Mouse (Mus musculus): ENCODE results near the gene Fgfr2. TPM values are rescaled to one million over a fixed set of nuclear protein-coding genes. Genes with fewer than 3 reads are reported as not detected.

Gene Fgfr2
- polyA plus RNA-seq, 2 experiments from 2014 or later = not detected

DNA sequence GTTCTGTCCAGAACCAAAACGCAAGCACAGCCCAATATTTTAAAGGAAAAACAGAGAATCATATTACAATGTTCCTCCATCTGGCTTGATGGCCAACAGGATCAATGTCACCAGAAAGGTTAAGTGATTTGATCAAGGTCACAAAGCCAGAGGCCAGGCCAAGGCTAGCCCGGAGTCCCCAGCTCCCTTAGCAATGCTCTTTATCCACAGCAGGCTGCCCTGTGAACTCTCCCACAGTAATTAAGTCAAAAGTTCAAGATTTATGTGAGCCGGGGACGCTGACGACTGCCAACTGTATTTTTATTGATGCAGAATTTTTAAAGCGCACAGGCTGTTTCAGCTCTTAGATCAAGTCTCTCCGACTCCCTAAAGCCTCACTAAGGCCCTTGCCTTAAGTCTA, 2889.4 kb downstream of the Fgfr2 start:
- no peak for ATAC-seq

GRCm38 (mm10) chr7:130230034-130230433, 2893.1 kb downstream of the Fgfr2 start:
- no peak for ATAC-seq

- no peak for ATAC-seq
Observed at GRCm38 (mm10) chr7:130225227-130225626, 2897.9 kb downstream of the Fgfr2 start.

- ATAC-seq = no peak
Observed at GRCm38 (mm10) chr7:130222633-130223354, 2900.4 kb downstream of the Fgfr2 start.

- ATAC-seq = no peak
Observed at GRCm38 (mm10) chr7:130221661-130222387, 2901.3 kb downstream of the Fgfr2 start.

- ATAC-seq = no peak
Observed at GRCm38 (mm10) chr7:130220627-130221026, 2902.5 kb downstream of the Fgfr2 start.

DNA sequence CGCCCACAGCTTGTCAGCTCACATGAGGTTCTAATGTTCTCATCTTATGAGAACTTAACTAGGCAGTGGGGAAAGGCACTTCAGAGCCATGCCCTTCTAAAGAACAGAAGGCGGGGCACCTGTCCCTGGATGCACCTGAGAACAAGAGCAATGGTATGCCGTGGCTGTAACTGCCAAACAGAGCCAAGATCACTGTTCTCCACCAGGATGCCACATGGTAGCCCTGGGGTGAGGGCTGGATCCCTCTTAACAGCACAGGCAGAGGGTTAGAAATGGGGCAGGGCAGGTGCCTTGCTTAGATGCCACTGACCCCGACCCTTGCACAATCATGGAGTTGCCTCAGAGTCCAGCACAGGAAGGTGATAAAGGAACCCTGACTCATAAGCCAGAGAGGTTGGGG, 2903.3 kb downstream of the Fgfr2 start:
- ATAC-seq = no peak

- ATAC-seq = no peak
Observed at GRCm38 (mm10) chr7:130216272-130216671, 2906.9 kb downstream of the Fgfr2 start.

DNA sequence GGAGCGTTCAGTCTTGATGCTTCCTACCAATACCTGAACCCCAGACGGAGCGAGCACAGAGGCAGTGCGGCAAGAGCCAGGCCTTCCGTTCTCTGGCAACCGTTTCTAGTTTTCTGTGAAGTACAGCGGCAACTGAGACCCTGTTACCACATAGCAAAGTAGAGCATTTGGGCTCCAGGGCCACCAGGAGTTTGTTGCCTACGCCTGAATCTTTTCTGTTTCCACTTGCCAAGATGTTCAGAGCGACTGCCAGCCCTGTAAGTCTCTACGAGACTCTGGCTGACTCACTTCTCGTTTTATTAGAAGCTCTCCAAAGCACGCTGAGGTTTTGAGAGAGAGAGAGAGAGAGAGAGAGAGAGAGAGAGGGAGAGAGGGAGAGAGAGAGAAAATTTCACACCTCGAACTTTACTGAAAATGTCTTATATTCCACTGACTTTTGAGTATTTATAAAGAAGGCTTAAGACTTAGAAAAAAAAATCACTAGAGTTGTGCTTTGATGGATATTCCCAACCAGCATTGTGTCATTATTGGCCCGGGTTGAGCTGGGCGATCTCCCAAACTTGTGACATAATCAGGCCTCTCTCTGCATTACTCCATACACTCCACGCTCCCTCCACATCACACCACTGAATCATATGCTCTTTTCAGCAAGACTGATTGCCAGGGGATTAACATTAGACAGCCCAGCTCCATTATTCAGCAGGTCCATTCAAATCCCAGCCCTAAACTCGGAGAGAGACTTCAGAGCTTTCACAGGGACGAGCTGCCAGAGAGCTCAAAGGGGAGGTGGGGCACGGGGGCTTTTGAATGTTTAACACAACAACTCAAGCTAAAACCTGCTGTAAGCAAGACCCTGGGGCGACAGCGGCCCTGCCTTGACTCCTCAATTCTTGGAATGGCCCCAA, 2907.6 kb downstream of the Fgfr2 start:
- ATAC-seq = no peak

GRCm38 (mm10) chr7:130213156-130213555, 2910.0 kb downstream of the Fgfr2 start:
- ATAC-seq = no peak

DNA sequence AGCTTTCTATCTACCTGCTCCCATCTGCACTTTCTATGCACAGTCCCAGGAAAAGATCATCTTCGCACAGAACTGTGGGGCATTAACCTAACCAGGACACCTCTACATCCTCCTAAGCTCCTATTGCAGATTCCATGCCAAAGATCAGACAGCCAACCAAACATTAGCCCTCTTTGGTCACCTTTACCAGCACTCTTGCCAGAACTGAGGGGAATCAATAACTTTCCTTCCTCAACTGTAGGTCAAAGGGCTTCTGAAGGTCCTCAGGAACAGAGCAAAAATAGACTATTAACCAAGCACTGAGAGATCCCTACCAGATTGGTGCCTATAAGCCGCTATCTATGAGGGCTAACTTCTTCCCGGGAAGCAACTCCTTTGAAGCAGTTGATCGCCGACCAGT, 2911.7 kb downstream of the Fgfr2 start:
- ATAC-seq = no peak

GRCm38 (mm10) chr7:130208601-130209000, 2914.5 kb downstream of the Fgfr2 start:
- ATAC-seq = no peak

GRCm38 (mm10) chr7:130206181-130206582, 2917.0 kb downstream of the Fgfr2 start:
- ATAC-seq = no peak

DNA sequence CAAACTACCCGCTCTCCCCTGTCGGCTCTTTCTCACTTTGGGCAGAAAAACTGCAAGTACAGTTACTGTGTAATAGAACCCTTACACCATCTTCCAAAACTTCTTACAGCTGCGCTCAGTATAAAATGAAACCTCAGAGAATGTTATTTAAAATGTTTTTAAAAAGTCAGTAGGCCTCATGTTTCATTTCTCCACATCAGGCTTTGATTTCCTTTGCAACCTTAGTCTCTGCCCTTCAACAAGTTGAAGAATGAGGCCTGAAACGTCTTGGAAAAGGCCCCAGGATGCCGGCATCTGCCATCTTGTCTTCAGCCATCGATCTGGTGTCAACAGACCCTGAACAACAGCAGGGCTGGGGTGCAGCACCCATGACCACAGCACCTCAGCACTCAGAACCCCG, 2918.0 kb downstream of the Fgfr2 start:
- no peak for ATAC-seq

- ATAC-seq = no peak
Observed at GRCm38 (mm10) chr7:130201020-130201419, 2922.1 kb downstream of the Fgfr2 start.

DNA sequence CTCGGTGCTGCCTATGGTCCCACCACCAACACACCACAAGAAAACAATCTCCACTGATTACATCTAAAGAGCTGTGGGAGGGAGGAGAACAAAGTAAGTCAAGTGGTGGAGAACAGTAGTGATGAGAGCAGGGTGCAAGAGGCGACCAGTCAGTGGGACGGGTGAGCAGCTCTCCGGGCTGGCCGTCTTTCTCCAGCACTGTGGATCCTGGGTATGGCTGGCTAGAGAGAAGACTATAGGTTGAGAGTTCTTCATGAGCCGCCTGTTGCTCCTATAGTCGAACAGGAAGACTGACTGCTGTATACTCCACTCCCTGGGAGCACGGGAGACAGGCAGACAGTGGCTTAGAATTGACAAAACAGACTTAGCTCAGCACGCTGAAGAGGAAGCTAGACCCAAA, 2923.2 kb downstream of the Fgfr2 start:
- no peak for ATAC-seq

- ATAC-seq = no peak
Observed at GRCm38 (mm10) chr7:130199317-130199716, 2923.8 kb downstream of the Fgfr2 start.

DNA sequence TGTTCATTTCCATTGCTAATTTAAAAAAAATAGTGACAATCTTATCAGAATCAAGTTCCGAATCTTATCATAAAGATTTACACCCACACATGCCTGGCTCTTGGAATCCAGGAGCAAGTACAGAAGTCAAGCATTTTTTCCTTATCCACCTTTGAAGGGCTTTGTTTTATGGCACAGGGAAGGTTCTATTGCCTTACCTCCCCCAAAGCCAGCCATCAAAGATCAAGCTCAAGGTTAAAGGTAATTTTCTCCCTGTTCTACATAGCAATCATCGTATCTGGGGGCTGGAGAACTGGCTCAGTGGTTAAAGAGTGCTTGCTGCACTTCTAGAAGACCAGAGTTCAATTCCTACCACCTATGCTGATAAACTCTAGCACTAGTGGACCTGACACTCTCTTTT, 2928.1 kb downstream of the Fgfr2 start:
- no peak for ATAC-seq

GRCm38 (mm10) chr7:130190329-130190975, 2932.7 kb downstream of the Fgfr2 start:
- no peak for ATAC-seq

DNA sequence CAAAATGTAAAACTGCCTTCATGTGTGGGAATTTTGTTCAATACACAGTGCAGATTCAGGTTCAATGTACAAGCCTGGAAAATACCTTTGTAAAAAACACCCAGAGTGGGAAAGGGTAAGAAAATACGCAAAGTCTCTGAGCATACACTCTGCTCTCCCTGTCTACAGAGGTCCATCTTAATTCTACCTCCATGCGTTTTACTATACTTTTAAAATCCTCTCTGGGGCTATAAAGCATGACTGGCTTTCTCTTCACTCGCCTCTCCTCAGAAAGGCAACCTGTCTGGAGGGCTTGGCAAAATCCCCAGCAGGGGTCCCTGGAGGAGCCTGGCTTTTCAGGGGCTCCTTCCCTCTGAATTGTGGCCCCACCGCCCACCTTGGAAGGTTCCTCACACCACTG, 2933.2 kb downstream of the Fgfr2 start:
- ATAC-seq = no peak

DNA sequence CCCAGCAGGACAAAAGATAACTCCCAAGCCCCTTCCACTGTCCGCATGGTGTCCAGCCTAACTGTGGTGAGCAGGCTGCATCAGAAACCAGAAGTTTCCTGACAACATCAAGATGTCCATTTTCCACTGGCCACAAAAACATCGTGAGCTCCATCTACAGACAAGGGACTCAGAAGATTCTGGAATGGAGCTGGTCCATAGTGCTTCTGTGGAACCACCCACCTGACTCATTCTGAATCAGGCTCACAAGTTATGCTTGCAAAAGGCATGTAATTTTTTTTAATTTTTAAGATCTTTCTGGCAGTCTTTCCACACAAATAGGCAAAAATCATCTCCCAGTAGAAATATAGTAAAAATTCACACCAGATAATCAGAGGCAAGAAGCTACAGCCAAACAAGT, 2935.0 kb downstream of the Fgfr2 start:
- no peak for ATAC-seq

DNA sequence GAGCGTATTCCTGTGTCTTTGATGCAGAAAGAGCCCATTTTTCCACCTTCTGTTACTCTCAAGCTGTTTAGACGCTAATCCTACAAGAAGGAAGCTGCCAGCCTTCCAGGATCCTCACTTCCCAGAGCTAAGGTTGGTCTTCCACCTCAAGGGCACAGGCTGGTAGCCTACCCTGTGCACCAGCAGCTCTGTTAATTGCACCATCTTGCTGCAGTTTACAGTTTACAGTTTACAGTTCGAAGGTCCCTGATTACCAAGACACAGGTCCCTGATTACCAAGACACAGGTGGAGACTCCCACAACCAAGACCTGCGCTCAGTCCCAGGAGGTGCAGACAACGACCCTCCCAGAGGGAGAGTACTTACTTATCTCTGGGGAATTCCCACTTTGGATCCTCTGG, 2938.3 kb downstream of the Fgfr2 start:
- no peak for ATAC-seq

DNA sequence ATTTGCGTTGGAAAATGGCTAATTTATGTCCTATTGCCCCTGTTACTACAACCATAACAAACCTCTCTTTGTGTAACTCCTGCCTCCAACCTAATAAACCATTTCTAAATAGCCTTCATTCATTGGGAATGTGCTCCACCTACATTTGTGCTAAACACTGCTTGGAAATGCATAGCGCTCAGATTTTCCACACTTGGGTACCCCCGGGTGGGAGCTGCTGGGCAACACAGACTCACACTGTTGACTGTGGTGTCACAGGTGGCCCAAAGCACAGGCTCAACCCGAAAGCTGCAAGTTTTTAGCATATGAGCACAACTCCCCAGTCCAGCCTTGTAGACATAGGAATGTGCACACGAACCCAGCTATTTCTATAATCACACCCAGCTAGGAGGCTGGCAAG, 2939.2 kb downstream of the Fgfr2 start:
- no peak for ATAC-seq

Data from activated CD4-positive, CD25-positive, alpha-beta regulatory T cell, adult 4 months (primary cell).